Mouse (Mus musculus) CD8-positive naive resting alpha-beta T cell, adult 2 months (primary cell): ENCODE results near the gene Upb1.

Source experiments
- DNase-seq, 2 experiments: peaks; one replicate each; pipeline ENCODE4 v3.0.0; 2022; ENCODE audit warnings: low read depth in 2 of 2, low spot score in 2 of 2

Upb1 gene

DNA sequence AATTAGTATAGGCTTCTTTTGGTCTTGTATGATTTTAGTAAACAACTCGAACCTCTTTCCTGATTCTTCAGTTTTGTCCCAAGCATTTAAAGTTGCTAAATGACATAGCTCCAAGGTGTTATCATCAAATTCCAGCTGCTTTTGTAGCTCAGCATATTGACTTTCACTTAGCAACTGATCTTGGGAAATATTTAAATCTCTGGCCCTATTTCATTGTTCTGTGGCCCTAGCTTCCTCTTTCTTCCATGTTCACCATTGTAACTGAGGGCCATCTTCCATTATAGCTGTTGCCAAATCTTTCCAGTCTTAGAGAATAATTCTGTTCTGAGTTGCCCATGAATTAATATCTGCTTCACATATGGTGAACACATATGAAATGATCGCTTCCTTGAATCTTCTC is 89.8 kb downstream of the Upb1 start:
- DNase-seq, result no peak
